Comparison of ENCODE assay signal across 8 mouse cellular contexts in the genomic region with DNA sequence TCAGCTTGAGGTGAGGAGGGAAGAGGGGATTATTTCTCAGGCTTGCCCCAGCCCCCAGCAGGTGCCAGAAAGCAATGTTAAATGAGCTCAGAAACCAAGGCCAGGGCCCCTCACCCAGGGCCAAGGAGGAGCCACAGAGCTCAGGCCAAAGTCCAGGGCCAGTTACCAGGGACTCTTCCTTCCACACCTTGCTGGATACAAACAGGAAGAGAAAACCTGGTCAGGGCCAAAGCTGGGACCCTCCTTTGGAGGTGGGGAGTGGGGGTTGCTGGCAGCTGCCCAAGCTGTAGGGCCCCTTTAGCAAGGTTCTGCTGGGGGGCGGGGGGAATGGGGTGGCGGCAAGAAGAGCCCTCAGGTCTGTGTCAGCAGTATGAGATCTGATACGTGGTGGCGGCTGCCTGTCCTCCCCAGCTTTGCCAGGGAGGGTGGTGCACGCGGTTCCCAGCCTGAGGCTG. TPM values are rescaled to one million over a fixed set of nuclear protein-coding genes. Genes with fewer than 3 reads are reported as not detected.
A peak's percentile ranks its signal among the peaks of the same experiment; 100 is the strongest.
DNase-seq lines count a peak whose midpoint lies in the region; ATAC-seq and TF ChIP-seq lines count a peak whose summit lies in the region.

No protein-coding gene starts in this region.

- intact Hi-C loops in heart, postnatal 10 days (cut with DNase I): loop anchor here (5.0 kb wide), 1 partner anchor 105 kb away; the partner anchor contains the start of genes Fkrp and Strn4
- intact Hi-C loops in left cerebral cortex, postnatal 36 days (cut with DNase I): no loop called here

- WGBS in heart, embryonic 10.5 days: 63% methylated on average over 6 of the region's 6 CpGs
- 23% methylated on average over 6 of the region's 6 CpGs for WGBS in embryonic facial prominence, embryonic 13.5 days
- WGBS in kidney, adult 2 months: 16% methylated on average over 6 of the region's 6 CpGs
- WGBS in midbrain, embryonic 14.5 days: 34% methylated on average over 6 of the region's 6 CpGs

- DNase-seq in heart, embryonic 10.5 days (ENCODE audit: low spot score): no peak
- no peak for DNase-seq in heart, postnatal 10 days
- peak; percentile 74 for DNase-seq in kidney, adult 2 months
- DNase-seq in midbrain, embryonic 14.5 days: no peak
- no peak for DNase-seq in thymus, postnatal 0 days (ENCODE audit: low spot score)
- no peak for DNase-seq in left cerebral cortex, postnatal 36 days (ENCODE audit: low spot score in 2 of 2)
- DNase-seq in ovary, postnatal 10 days (ENCODE audit: low spot score): no peak

- H3K4me2 ChIP-seq in embryonic facial prominence, embryonic 13.5 days: peak overlapping the region; percentile 90
- H3K4me2 ChIP-seq in midbrain, embryonic 14.5 days (ENCODE audit: low read length): peak overlapping the region; percentile 98

- H3K9ac ChIP-seq in embryonic facial prominence, embryonic 13.5 days: peak overlapping the region; percentile 98
- peak overlapping the region; percentile 98 for H3K9ac ChIP-seq in midbrain, embryonic 14.5 days (replicated peaks; ENCODE audit: low read length)

- peaks cover 43% of the 10 kb centered on the region for H3K36me3 ChIP-seq in heart, embryonic 10.5 days
- peaks cover 33% of the 10 kb centered on the region for H3K36me3 ChIP-seq in embryonic facial prominence, embryonic 13.5 days
- 0 out of 2 replicates have a peak, but pooled peaks cover 1% of the 10 kb centered on the region for H3K36me3 ChIP-seq in kidney, adult 2 months (ENCODE audit: control insufficient read depth, insufficient read depth, low read length)
- peaks cover 38% of the 10 kb centered on the region for H3K36me3 ChIP-seq in midbrain, embryonic 14.5 days (ENCODE audit: control insufficient read depth, insufficient read depth, low read length)

- peak overlapping the region; percentile 95 for H3K4me3 ChIP-seq in heart, embryonic 10.5 days
- peak overlapping the region; percentile 94 for H3K4me3 ChIP-seq in embryonic facial prominence, embryonic 13.5 days
- H3K4me3 ChIP-seq in kidney, adult 2 months (ENCODE audit: insufficient read depth, low read depth, low read length): peak overlapping the region; percentile 85
- H3K4me3 ChIP-seq in midbrain, embryonic 14.5 days (replicated peaks; ENCODE audit: low read depth, low read length): peak overlapping the region; percentile 96

- ATAC-seq in embryonic facial prominence, embryonic 13.5 days (ENCODE audit: insufficient number of reproducible peaks, insufficient read depth, low FRiP score, low TSS enrichment, low read depth): no peak
- ATAC-seq in midbrain, embryonic 14.5 days (ENCODE audit: low FRiP score, low TSS enrichment): no peak

- H3K4me1 ChIP-seq in heart, embryonic 10.5 days: peaks cover 53% of the 10 kb centered on the region
- H3K4me1 ChIP-seq in embryonic facial prominence, embryonic 13.5 days: peaks cover 48% of the 10 kb centered on the region
- peaks cover 14% of the 10 kb centered on the region for H3K4me1 ChIP-seq in kidney, adult 2 months (ENCODE audit: control insufficient read depth, insufficient read depth, low read length)
- H3K4me1 ChIP-seq in midbrain, embryonic 14.5 days (ENCODE audit: control insufficient read depth, insufficient read depth, low read length): peaks cover 32% of the 10 kb centered on the region

- H3K27ac ChIP-seq in heart, embryonic 10.5 days: peak overlapping the region; percentile 98; the same call in 1 of the 2 replicates
- peak overlapping the region; percentile 96 for H3K27ac ChIP-seq in embryonic facial prominence, embryonic 13.5 days
- H3K27ac ChIP-seq in kidney, adult 2 months (ENCODE audit: insufficient read depth, low read depth, low read length): peak overlapping the region; percentile 60
- H3K27ac ChIP-seq in midbrain, embryonic 14.5 days (replicated peaks; ENCODE audit: low read depth, low read length): peak overlapping the region; percentile 93

- no peaks in the 10 kb centered on the region for H3K27me3 ChIP-seq in heart, embryonic 10.5 days (ENCODE audit: insufficient read depth, poor library complexity, severe bottlenecking)
- no peaks in the 10 kb centered on the region for H3K27me3 ChIP-seq in embryonic facial prominence, embryonic 13.5 days
- H3K27me3 ChIP-seq in kidney, adult 2 months (replicated peaks; ENCODE audit: control insufficient read depth, insufficient read depth, low read length): no peaks in the 10 kb centered on the region
- no peaks in the 10 kb centered on the region for H3K27me3 ChIP-seq in midbrain, embryonic 14.5 days (ENCODE audit: control insufficient read depth, insufficient read depth, low read length)

- TF ChIP-seq POLR2A in kidney, adult 2 months (IDR thresholded peaks at IDR 0.05; ENCODE audit: low read depth, low read length): no peak

- TF ChIP-seq CTCF in kidney, adult 2 months (conservative IDR thresholded peaks at IDR 0.05; ENCODE audit: insufficient read depth, insufficient read length, low read depth, low read length): no peak

- H3K9me3 ChIP-seq in heart, embryonic 10.5 days: no peaks in the 10 kb centered on the region
- no peaks in the 10 kb centered on the region for H3K9me3 ChIP-seq in embryonic facial prominence, embryonic 13.5 days
- H3K9me3 ChIP-seq in midbrain, embryonic 14.5 days (ENCODE audit: control insufficient read depth, low read length): no peaks in the 10 kb centered on the region

RNA-seq across cellular contexts. Expression of gene Calm3, which starts 2.0 kb away (rescaled TPM):
- 114 and 117 TPM in 2 replicates for polyA plus RNA-seq in heart, embryonic 10.5 days (2016; fragmentation: Nextera tagmentation; extraction: Ambion mirVana)
- 100 to 1,000 TPM; 252 to 262 TPM for total RNA-seq in heart, postnatal 10 days (2021)
- 104 and 111 TPM in 2 replicates for polyA plus RNA-seq in embryonic facial prominence, embryonic 13.5 days (2015; fragmentation: Nextera tagmentation; extraction: Ambion mirVana)
- polyA plus RNA-seq in kidney, adult 2 months (2012; rRNA removed): 305 and 325 TPM in 2 replicates
- polyA plus RNA-seq in midbrain, embryonic 14.5 days (2014; fragmentation: Nextera tagmentation; extraction: Ambion mirVana): 494 and 652 TPM in 2 replicates
- 201 and 212 TPM in 2 replicates for polyA plus RNA-seq in thymus, postnatal 0 days (2015; fragmentation: Nextera tagmentation; extraction: Ambion mirVana)
- 1,000 to 10,000 TPM; 1,705 to 2,029 TPM for total RNA-seq in left cerebral cortex, postnatal 36 days (2021)

RNA-seq across cellular contexts. Expression of gene Ptgir, which starts 15.6 kb away (rescaled TPM):
- polyA plus RNA-seq in heart, embryonic 10.5 days (2016; fragmentation: Nextera tagmentation; extraction: Ambion mirVana): 0.15 and 0.51 TPM in 2 replicates
- 1 to 10 TPM; 2.6 to 2.8 TPM for total RNA-seq in heart, postnatal 10 days (2021)
- 1.2 TPM in 2 replicates for polyA plus RNA-seq in embryonic facial prominence, embryonic 13.5 days (2015; fragmentation: Nextera tagmentation; extraction: Ambion mirVana)
- 4.0 and 5.0 TPM in 2 replicates for polyA plus RNA-seq in kidney, adult 2 months (2012; rRNA removed)
- 0.16 and 0.30 TPM in 2 replicates for polyA plus RNA-seq in midbrain, embryonic 14.5 days (2014; fragmentation: Nextera tagmentation; extraction: Ambion mirVana)
- polyA plus RNA-seq in thymus, postnatal 0 days (2015; fragmentation: Nextera tagmentation; extraction: Ambion mirVana): 1.9 and 2.6 TPM in 2 replicates
- total RNA-seq in left cerebral cortex, postnatal 36 days (2021): under 1 TPM in 1 of 2 experiments, not detected in 1; 0.10 TPM

RNA-seq across cellular contexts. Expression of gene Pnmal2, which starts 22.6 kb away (rescaled TPM):
- polyA plus RNA-seq in heart, embryonic 10.5 days (2016; fragmentation: Nextera tagmentation; extraction: Ambion mirVana): 1.7 and 2.2 TPM in 2 replicates
- total RNA-seq in heart, postnatal 10 days (2021): 1 to 10 TPM; 5.0 to 5.2 TPM
- polyA plus RNA-seq in embryonic facial prominence, embryonic 13.5 days (2015; fragmentation: Nextera tagmentation; extraction: Ambion mirVana): 10.5 and 10.9 TPM in 2 replicates
- polyA plus RNA-seq in kidney, adult 2 months (2012; rRNA removed): 3.6 and 4.0 TPM in 2 replicates
- polyA plus RNA-seq in midbrain, embryonic 14.5 days (2014; fragmentation: Nextera tagmentation; extraction: Ambion mirVana): 115 and 116 TPM in 2 replicates
- 5.1 and 6.4 TPM in 2 replicates for polyA plus RNA-seq in thymus, postnatal 0 days (2015; fragmentation: Nextera tagmentation; extraction: Ambion mirVana)
- 100 to 1,000 TPM; 249 to 288 TPM for total RNA-seq in left cerebral cortex, postnatal 36 days (2021)

RNA-seq across cellular contexts. Expression of gene Gng8, which starts 30.3 kb away (rescaled TPM):
- 3.0 and 6.3 TPM in 2 replicates for polyA plus RNA-seq in heart, embryonic 10.5 days (2016; fragmentation: Nextera tagmentation; extraction: Ambion mirVana)
- total RNA-seq in heart, postnatal 10 days (2021): 1 to 10 TPM in 1 of 2 experiments, under 1 TPM in 1; 0.82 to 1.4 TPM
- 19.9 and 32.0 TPM in 2 replicates for polyA plus RNA-seq in embryonic facial prominence, embryonic 13.5 days (2015; fragmentation: Nextera tagmentation; extraction: Ambion mirVana)
- 3.6 and 3.7 TPM in 2 replicates for polyA plus RNA-seq in kidney, adult 2 months (2012; rRNA removed)
- polyA plus RNA-seq in midbrain, embryonic 14.5 days (2014; fragmentation: Nextera tagmentation; extraction: Ambion mirVana): 11.7 and 17.2 TPM in 2 replicates
- 0.44 and 0.85 TPM in 2 replicates for polyA plus RNA-seq in thymus, postnatal 0 days (2015; fragmentation: Nextera tagmentation; extraction: Ambion mirVana)
- 1 to 10 TPM; 2.8 to 4.0 TPM for total RNA-seq in left cerebral cortex, postnatal 36 days (2021)

RNA-seq across cellular contexts. Expression of gene Pnmal1, which starts 37.6 kb away (rescaled TPM):
- polyA plus RNA-seq in heart, embryonic 10.5 days (2016; fragmentation: Nextera tagmentation; extraction: Ambion mirVana): 0.16 and 0.30 TPM in 2 replicates
- not detected for total RNA-seq in heart, postnatal 10 days (2021)
- 1.2 and 1.7 TPM in 2 replicates for polyA plus RNA-seq in embryonic facial prominence, embryonic 13.5 days (2015; fragmentation: Nextera tagmentation; extraction: Ambion mirVana)
- 0.01 and 0.06 TPM in 2 replicates for polyA plus RNA-seq in kidney, adult 2 months (2012; rRNA removed)
- 60.8 and 69.8 TPM in 2 replicates for polyA plus RNA-seq in midbrain, embryonic 14.5 days (2014; fragmentation: Nextera tagmentation; extraction: Ambion mirVana)
- polyA plus RNA-seq in thymus, postnatal 0 days (2015; fragmentation: Nextera tagmentation; extraction: Ambion mirVana): 0.04 TPM in 2 replicates
- total RNA-seq in left cerebral cortex, postnatal 36 days (2021): 100 to 1,000 TPM; 109 to 111 TPM
